Mouse (Mus musculus): ENCODE results near the gene Ldah. TPM values are rescaled to one million over a fixed set of nuclear protein-coding genes. Genes with fewer than 3 reads are reported as not detected.

The Ldah gene
- polyA plus RNA-seq, 1 experiment from 2014 or later, result 64.2 TPM

- 0 out of 2 replicates have a peak overlapping the region, but pooled peaks have one; percentile 18 for H3K9ac ChIP-seq
- no peak overlapping the region for H3K27ac ChIP-seq
- peak overlapping the region; percentile 91 for H3K4me2 ChIP-seq
- H3K4me1 ChIP-seq, result peaks cover 38% of the 10 kb centered on the region
- no peak for ATAC-seq (ENCODE audit: insufficient number of reproducible peaks, low FRiP score, low TSS enrichment, low read depth)
- no peaks in the 10 kb centered on the region for H3K9me3 ChIP-seq
- peak overlapping the region; percentile 49 for H3K4me3 ChIP-seq
- no peaks in the 10 kb centered on the region for H3K36me3 ChIP-seq
- H3K27me3 ChIP-seq, result peaks cover 96% of the 10 kb centered on the region
- 7% methylated on average over 46 of the region's 46 CpGs for WGBS
Observed at GRCm38 (mm10) chr12:8301011-8301814, 93.3 kb downstream of the Ldah start.

GRCm38 (mm10) chr12:8301841-8302431 is 94.0 kb downstream of the Ldah start, which contains the start of gene Gdf7:
Gene Gdf7, minus strand, starts transcription at chr12:8301954.
- no peaks in the 10 kb centered on the region for H3K36me3 ChIP-seq
- H3K9ac ChIP-seq, result 0 out of 2 replicates have a peak within 1 kb of the TSS, but pooled peaks have one; percentile 18
- H3K4me2 ChIP-seq, result peak within 1 kb of the TSS; percentile 91
- H3K27ac ChIP-seq, result no peak within 1 kb of the TSS
- ATAC-seq (ENCODE audit: insufficient number of reproducible peaks, low FRiP score, low TSS enrichment, low read depth), result no peak
- H3K4me3 ChIP-seq, result peak within 1 kb of the TSS; percentile 49
- under 1% methylated on average over 48 of the region's 53 CpGs for WGBS
- H3K9me3 ChIP-seq, result no peaks in the 10 kb centered on the region
- H3K27me3 ChIP-seq, result peaks cover 93% of the 10 kb centered on the region
- H3K4me1 ChIP-seq, result peaks cover 40% of the 10 kb centered on the region

- WGBS, result 38% methylated on average over 2 of the region's 2 CpGs
- Histone ChIP-seq H3K27ac (no peak overlapping the region), H3K9ac (no peak overlapping the region), H3K4me1 (peaks cover 19% of the 10 kb centered on the region), H3K4me3 (no peak overlapping the region), H3K36me3 (no peaks in the 10 kb centered on the region), H3K4me2 (no peak overlapping the region), H3K9me3 (no peaks in the 10 kb centered on the region), H3K27me3 (peaks cover 70% of the 10 kb centered on the region)
- no peak for ATAC-seq (ENCODE audit: insufficient number of reproducible peaks, low FRiP score, low TSS enrichment, low read depth)
Observed at GRCm38 (mm10) chr12:8305258-8305657, 97.4 kb downstream of the Ldah start.

DNA sequence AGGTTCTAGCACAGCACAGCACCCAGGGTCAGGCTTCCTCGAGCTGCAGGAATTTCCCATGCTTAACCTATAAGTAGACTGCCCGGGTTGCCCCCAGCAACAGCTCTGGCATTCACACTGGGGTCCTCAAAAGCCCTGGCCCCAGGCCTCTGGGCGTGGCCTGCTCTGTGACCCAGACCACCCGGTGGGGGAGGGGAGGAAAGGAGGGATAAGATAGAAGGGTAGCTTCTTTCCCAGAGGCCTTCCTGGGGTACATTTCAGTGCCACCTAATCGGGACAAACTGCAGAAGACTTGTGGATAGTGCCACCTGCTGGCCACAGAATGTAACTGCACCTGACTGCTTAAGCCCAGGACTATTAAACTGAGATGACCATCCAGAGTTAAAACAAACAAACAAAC is 98.5 kb downstream of the Ldah start:
- no peak overlapping the region for H3K27ac ChIP-seq
- no peak overlapping the region for H3K4me2 ChIP-seq
- 7% methylated on average over 5 of the region's 5 CpGs for WGBS
- no peak overlapping the region for H3K4me3 ChIP-seq
- H3K4me1 ChIP-seq, result peaks cover 15% of the 10 kb centered on the region
- peaks cover 69% of the 10 kb centered on the region for H3K27me3 ChIP-seq
- H3K9ac ChIP-seq, result no peak overlapping the region
- ATAC-seq (ENCODE audit: insufficient number of reproducible peaks, low FRiP score, low TSS enrichment, low read depth), result no peak
- H3K9me3 ChIP-seq, result no peaks in the 10 kb centered on the region
- H3K36me3 ChIP-seq, result no peaks in the 10 kb centered on the region

DNA sequence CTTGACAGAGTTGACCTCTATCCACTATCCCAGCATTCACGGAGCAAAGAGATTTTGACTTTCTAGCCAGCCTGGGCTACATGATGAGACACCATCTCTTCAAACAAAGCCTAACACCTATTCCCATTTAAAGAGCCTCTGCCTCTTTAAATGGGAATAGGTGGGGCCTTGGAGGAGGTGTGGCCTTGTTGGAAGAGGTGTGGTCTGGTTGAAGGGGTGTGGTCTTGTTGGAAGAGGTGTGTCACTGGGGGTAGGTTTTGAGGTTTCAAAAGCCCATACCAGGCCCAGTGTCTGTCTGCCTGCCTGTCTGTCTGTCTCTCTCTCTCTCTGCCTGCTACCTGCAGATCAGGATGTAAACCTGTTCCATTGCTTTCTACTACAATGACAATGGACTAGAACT is 99.0 kb downstream of the Ldah start:
- Histone ChIP-seq H3K9me3 (no peaks in the 10 kb centered on the region), H3K27me3 (peaks cover 64% of the 10 kb centered on the region), H3K9ac (no peak overlapping the region), H3K4me3 (no peak overlapping the region), H3K27ac (no peak overlapping the region), H3K4me2 (no peak overlapping the region), H3K36me3 (no peaks in the 10 kb centered on the region), H3K4me1 (peaks cover 10% of the 10 kb centered on the region)
- no peak for ATAC-seq (ENCODE audit: insufficient number of reproducible peaks, low FRiP score, low TSS enrichment, low read depth)
- 72% methylated on average over 1 of the region's 1 CpGs for WGBS

- Histone ChIP-seq H3K27me3 (peaks cover 30% of the 10 kb centered on the region), H3K27ac (no peak overlapping the region), H3K4me3 (no peak overlapping the region), H3K36me3 (no peaks in the 10 kb centered on the region), H3K4me2 (no peak overlapping the region), H3K4me1 (peaks cover 22% of the 10 kb centered on the region), H3K9ac (no peak overlapping the region), H3K9me3 (no peaks in the 10 kb centered on the region)
- 45% methylated on average over 17 of the region's 17 CpGs for WGBS
- ATAC-seq (ENCODE audit: insufficient number of reproducible peaks, low FRiP score, low TSS enrichment, low read depth), result no peak
Observed at GRCm38 (mm10) chr12:8310992-8311391, 103.1 kb downstream of the Ldah start.

DNA sequence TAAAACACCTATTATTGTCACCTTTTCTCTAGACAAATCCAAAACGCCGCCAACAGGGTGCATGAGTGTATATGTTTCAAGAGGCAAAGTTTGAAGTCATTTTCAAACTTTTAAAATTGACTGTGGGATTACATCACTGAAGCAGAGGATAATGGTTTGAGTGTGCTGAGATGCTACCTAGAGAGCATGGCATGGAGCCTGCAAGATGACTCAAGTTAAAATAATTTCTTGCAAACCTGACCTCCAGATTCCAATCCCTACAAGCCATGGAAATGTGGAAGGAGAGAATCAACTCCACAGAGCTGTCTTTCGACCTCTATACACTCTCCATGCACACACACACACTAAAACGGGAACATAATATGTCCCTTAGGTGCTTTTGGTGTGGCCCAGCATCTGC is 104.4 kb downstream of the Ldah start:
- ATAC-seq (ENCODE audit: insufficient number of reproducible peaks, low FRiP score, low TSS enrichment, low read depth), result no peak
- 70% methylated on average over 4 of the region's 4 CpGs for WGBS

DNA sequence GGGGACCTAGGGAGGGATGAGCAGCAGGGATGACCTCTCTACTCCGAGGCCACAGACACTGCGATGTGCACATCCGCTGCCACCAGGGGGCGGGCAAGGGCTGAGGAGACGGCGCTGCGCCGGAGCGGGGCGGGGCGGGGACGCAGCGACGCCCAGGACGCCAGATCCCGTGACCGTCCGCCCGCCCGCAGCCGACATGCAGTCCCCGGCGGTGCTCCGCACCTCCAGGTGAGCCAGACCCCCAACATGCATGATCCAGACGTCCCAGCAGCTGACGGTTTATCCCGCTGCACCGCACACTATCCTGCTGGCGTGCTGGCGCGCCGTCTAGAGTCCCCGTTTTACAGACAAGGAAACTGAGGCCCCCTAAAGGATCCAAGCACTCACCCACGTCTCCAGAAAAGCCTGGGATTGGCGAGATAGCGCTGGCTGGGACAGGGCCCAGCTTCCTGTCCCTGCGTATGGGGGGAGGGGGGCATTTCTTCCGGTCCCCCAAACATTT is 105.4 kb downstream of the Ldah start, which contains the start of gene Hs1bp3:
Gene Hs1bp3, plus strand, starts transcription at position 163 of the 502 bp plus-strand sequence.
- H3K9ac ChIP-seq, result peak within 1 kb of the TSS; percentile 68
- H3K27me3 ChIP-seq, result peaks cover 20% of the 10 kb centered on the region
- peak; percentile 76 for ATAC-seq (ENCODE audit: insufficient number of reproducible peaks, low FRiP score, low TSS enrichment, low read depth)
- under 1% methylated on average over 38 of the region's 38 CpGs for WGBS
- H3K4me3 ChIP-seq, result peak within 1 kb of the TSS; percentile 69
- peaks cover 8% of the 10 kb centered on the region; the same call in 1 of the 2 replicates for H3K36me3 ChIP-seq
- H3K27ac ChIP-seq, result no peak within 1 kb of the TSS
- peaks cover 20% of the 10 kb centered on the region for H3K4me1 ChIP-seq
- peak within 1 kb of the TSS; percentile 73 for H3K4me2 ChIP-seq
- no peaks in the 10 kb centered on the region for H3K9me3 ChIP-seq

More for the DNA sequence above, 104.4 kb downstream of the Ldah start:
- Histone ChIP-seq H3K4me2 (no peak overlapping the region), H3K27ac (no peak overlapping the region), H3K27me3 (peaks cover 24% of the 10 kb centered on the region), H3K9ac (no peak overlapping the region), H3K4me3 (no peak overlapping the region), H3K36me3 (no peaks in the 10 kb centered on the region), H3K9me3 (no peaks in the 10 kb centered on the region), H3K4me1 (peaks cover 20% of the 10 kb centered on the region)

GRCm38 (mm10) chr12:8313773-8314172 is 105.9 kb downstream of the Ldah start:
- 18% methylated on average over 12 of the region's 12 CpGs for WGBS

DNA sequence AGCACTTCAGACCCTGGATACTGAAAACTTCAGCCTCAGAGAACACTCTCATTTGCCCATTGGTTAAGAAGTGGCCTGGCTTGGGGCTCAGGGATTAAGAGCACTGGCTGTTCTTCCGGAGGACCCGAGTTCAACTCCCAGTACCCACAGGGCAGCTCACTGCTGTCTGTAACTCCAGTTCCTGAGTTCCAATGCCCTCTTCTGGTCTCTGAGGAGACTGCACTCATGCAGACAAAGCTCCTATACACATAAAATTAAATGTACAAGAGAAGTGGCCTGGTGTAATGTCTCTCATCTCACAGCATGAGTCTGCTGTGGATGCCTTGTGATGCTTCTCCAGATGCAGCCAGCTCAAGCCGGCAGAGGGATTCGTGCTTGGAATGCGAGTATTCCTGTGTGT is 108.6 kb downstream of the Ldah start:
- no peak for ATAC-seq (ENCODE audit: insufficient number of reproducible peaks, low FRiP score, low TSS enrichment, low read depth)
- Histone ChIP-seq H3K27ac (no peak overlapping the region), H3K9me3 (no peaks in the 10 kb centered on the region), H3K4me2 (no peak overlapping the region), H3K4me1 (peaks cover 34% of the 10 kb centered on the region), H3K4me3 (no peak overlapping the region), H3K27me3 (peaks cover 5% of the 10 kb centered on the region; the same call in 1 of the 2 replicates), H3K36me3 (peaks cover 27% of the 10 kb centered on the region), H3K9ac (no peak overlapping the region)
- 87% methylated on average over 5 of the region's 5 CpGs for WGBS

More at GRCm38 (mm10) chr12:8313773-8314172, 105.9 kb downstream of the Ldah start:
- H3K9me3 ChIP-seq, result no peaks in the 10 kb centered on the region
- H3K4me2 ChIP-seq, result peak overlapping the region; percentile 73
- H3K27ac ChIP-seq, result no peak overlapping the region
- peaks cover 20% of the 10 kb centered on the region for H3K27me3 ChIP-seq
- peaks cover 13% of the 10 kb centered on the region for H3K36me3 ChIP-seq
- H3K4me1 ChIP-seq, result peaks cover 24% of the 10 kb centered on the region
- H3K4me3 ChIP-seq, result peak overlapping the region; percentile 69
- H3K9ac ChIP-seq, result peak overlapping the region; percentile 68
- ATAC-seq (ENCODE audit: insufficient number of reproducible peaks, low FRiP score, low TSS enrichment, low read depth), result no peak

GRCm38 (mm10) chr12:8320084-8320713 is 112.3 kb downstream of the Ldah start:
- Histone ChIP-seq H3K9ac (no peak overlapping the region), H3K27ac (no peak overlapping the region), H3K4me3 (no peak overlapping the region), H3K36me3 (peaks cover 53% of the 10 kb centered on the region), H3K27me3 (no peaks in the 10 kb centered on the region), H3K9me3 (no peaks in the 10 kb centered on the region), H3K4me1 (peaks cover 16% of the 10 kb centered on the region), H3K4me2 (no peak overlapping the region)
- ATAC-seq (ENCODE audit: insufficient number of reproducible peaks, low FRiP score, low TSS enrichment, low read depth), result no peak
- WGBS, result 37% methylated on average over 5 of the region's 5 CpGs
